Mouse (Mus musculus) stomach, postnatal 0 days (tissue): ENCODE data around the gene 4933425L06Rik.

ENCODE experiments used
- CTCF ChIP-seq: IDR thresholded peaks from 2 replicates; pipeline ENCODE4 v1.5.1; 2016; ENCODE audit warnings: antibody characterized with exemption, low read depth, mild to moderate bottlenecking, moderate library complexity
- EP300 ChIP-seq: optimal IDR thresholded peaks from 2 replicates; pipeline ENCODE3; 2016; ENCODE audit warnings: antibody characterized with exemption

- TF ChIP-seq CTCF (peak; percentile 53), EP300 (no peak)
Measured at GRCm38 (mm10) chr13:105054181-105054940, 27.6 kb upstream of the 4933425L06Rik start, which contains the start of gene Rgs7bp.
